Mouse (Mus musculus): ENCODE results near the gene Slc4a10.

Gene Slc4a10

DNA sequence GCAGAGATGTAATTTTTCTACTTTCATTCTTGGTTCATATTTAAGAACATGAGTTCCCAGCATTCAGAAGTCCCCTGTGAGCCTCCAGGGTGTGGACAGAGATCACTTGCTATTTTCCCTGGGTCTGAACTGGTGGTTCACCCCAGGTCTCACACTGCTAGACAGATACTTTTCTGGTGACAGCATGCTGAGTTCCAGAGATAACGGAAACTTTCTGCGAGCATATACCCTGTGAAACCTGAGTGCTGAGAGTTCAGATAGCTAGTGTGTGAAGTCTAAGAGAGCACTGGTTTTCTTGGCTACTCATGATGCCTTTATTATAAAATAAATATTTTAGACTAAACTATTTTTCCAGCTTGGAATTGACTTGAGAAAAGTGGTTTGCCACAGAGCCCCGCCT is 232.5 kb downstream of the Slc4a10 start:
- CTCF ChIA-PET: no interaction called here

DNA sequence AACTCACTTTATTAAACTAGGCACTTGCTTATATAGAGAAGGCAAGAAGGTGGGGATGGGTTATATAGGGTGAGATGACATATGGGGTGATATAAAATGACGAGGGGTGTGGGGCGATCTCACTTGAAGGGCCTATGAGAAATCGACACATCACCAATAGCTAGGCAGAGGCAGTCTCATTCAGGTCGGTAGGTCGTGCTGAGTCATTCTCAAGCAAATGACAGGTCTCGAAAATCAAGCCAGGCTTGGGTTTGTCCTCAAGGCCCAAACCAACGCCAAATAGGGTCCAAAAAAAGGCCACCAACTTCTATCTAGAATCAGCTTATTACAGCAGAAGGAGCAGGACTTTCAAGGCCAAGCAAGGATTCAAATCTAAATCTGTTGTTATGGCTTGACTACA is 233.5 kb downstream of the Slc4a10 start:
- CTCF ChIA-PET: interaction anchor here (0.5 kb wide), 1 partner anchor 279 kb away, joined by 3 read pairs; no protein-coding TSS in a partner anchor

DNA sequence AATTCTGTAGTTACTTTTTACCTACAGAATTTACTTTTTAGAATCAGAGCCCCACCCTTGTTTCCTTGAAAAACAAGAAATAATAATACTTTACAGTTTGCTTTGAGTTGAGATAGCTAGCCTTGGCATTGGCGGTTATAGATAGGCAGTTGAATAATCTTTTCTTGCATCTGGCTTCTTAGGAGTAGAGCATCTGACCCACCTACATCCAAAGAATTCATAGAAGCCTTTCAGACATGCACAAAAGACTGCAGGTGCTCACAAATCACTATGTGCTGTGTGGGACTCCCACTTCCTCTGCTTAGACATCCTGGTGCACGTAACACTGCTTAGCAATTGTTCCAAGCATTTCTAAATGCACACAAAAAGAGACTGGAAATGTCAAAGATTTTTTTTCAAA is 238.8 kb downstream of the Slc4a10 start:
- CTCF ChIA-PET: interaction anchor here (0.7 kb wide), 1 partner anchor 614 kb away, joined by 4 read pairs; no protein-coding TSS in a partner anchor

DNA sequence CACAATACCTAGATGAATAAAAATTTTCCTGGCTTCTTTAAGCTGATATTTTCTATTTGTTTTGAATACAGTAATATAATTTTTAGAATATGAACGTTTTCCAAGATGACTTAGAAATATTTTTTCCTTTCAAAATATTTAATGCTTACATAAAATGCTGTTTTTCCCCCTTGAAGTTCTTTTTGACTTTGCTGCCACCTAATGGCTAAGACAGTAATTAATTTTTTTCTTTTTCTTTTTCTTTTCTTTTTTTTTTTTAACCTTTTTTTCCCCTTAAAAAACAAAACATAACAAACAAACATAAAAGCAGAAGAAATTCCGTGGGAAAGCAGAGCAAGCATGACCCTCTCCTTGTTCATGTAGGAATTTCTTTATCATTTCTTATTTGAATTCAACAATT is 239.6 kb downstream of the Slc4a10 start:
- CTCF ChIA-PET: no interaction called here

DNA sequence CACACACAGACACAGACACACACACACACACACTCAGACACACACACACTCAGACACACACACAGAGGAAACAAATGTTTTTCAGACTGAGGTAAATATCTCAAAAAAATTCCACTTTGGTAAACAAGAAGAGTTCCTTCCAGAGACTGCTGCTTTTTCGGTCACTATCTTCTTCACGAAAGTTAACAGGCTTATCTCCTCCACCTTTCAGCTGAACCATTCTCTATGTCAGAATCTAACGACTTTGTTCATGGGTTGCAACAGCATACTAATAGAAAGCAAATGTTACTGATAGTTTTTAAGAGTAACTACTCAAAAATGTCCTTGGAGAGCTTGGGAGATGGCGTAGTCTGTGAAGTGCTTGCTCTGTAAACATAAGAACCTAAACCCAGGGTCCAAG is 241.3 kb downstream of the Slc4a10 start:
- CTCF ChIA-PET: interaction anchor here (0.7 kb wide), 2 partner anchors 360 to 732 kb away, joined by 3 read pairs; no protein-coding TSS in a partner anchor

DNA sequence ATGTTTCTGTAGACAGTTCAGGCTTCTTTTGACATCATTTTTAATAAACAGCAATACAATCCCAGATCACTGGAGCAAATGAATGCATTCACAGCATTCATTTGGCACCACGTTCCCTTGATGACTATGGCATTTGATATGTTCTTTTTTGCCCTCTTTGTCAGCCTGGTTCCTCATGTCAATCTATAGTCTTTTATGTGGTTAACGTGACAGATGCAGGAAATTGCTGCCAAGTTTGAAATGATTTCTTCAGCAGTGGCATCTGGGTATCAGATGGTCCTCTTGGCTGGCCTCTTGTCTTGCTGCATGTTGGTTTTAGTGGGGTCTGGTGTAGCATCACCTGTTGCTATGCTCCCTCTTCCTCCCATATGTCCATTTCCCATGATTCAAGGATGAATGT is 247.6 kb downstream of the Slc4a10 start:
- CTCF ChIA-PET: no interaction called here

DNA sequence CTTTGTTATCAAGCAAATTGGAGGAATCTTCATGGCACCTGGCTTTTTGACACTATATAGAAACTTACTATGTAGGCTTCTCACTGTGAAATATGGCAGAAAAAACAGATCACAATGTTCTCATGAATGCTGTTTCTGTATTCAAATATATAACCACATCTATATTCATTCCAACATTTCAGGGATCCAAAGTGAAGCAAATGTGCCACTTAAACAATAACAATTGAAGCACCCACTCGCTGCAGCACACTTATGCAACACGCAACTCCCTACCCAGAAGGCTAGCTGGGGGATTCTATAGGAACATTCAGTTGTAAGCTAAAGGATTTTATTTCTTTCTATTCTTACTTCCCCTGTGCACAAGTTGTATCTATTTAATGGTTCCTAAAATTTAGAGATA is 255.5 kb downstream of the Slc4a10 start:
- CTCF ChIA-PET: interaction anchor here (0.7 kb wide), 1 partner anchor 285 kb away, joined by 7 read pairs; no protein-coding TSS in a partner anchor

DNA sequence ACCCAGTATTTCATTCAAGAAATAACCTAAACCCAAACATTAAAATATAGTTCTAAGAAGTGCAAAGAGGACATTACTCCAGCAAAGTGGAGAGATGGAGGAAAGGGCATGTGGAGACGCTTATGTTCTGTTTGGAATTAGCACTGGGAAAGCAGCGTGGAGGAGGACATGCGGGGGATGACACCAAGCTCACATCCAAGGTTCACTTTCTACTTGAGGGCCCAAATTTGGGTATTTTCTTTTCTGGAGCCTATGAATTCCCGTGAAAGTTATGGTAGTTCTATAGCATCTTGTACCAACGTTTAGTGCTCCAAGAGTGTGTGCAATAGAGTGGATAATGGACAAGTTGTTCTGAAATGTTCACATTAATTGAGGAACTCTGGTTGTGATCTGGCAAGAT is 260.7 kb downstream of the Slc4a10 start:
- CTCF ChIA-PET: no interaction called here

DNA sequence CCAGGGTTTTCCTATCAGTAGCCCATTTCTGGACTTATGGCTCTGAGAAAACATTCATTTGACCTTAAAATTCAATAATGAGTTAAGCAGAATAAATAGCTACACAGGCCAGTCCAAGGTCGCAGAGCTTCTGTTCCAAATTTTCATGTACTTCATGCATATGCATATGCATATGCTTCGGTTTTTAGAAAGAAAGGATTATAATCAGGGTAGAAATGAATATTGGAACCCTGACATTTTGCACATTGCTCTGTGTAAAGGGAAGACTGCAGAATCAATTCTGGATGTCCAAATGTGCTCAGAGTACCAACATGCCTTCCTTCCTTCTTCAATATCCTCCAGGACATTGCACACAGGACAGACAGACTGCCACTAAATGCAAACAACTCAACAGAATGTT is 261.2 kb downstream of the Slc4a10 start:
- CTCF ChIA-PET: no interaction called here

DNA sequence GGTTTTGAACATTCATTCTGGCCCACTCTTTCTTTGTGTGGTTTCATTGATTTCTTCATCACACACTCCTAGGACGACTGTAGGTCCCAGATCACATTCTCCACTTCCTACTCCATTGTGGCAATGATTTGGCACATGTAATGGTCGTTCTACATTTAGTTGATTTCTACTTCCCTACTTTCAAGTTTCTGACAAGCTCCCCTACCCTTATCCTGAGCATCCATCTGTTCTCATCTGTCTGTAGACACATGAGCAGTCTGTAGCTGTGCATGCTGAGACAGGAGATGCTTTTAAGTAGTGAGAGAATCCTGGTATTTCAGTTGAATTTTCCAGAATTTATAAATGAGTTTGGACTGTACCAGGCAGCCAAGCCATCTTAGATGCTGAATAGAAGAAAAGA is 270.7 kb downstream of the Slc4a10 start:
- CTCF ChIA-PET: no interaction called here

DNA sequence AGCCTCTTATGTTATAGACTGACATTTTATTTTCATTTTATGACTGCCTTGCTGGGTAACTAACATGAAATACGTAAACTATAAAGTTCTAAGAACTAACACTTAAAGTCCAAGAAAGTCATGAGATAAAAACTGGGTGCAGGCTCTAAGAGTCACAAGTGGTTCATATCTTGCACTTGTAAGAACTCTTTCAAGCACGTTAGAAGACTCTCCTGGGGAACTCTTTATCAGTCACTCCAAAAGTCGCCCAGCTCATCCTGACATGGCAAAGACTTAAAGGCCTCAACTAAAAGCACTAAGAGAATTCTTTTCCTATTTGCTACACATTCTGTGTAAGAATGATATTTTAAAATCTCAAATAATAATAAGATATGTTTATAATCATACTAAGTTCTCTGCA is 273.2 kb downstream of the Slc4a10 start:
- CTCF ChIA-PET: no interaction called here

DNA sequence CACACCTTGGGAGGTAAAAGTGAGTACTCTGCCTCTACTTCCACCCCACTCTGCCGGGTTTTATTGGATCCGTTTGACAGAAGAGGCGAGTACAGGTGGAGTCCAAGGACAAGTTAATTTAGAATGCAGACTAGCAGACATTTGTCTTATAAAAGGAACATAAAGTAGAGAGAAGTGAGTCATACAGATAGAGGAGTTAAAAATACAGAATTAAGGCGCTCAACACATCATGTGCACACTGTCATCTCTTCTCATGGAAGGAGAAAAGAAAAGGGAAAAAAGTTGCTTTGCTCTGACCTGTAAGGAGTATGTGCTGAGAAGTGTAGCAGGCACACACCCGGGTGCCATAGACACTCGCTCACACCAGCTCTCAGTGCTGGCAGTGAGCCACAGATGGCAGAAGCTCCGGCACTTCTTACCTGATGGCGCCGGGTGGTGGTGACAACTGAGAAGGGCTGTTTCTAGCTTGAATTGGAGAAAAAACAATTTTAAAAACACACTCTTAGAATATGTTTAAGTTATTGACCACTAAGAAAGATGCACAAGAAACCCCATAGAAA is 276.9 kb downstream of the Slc4a10 start:
- CTCF ChIA-PET: no interaction called here

DNA sequence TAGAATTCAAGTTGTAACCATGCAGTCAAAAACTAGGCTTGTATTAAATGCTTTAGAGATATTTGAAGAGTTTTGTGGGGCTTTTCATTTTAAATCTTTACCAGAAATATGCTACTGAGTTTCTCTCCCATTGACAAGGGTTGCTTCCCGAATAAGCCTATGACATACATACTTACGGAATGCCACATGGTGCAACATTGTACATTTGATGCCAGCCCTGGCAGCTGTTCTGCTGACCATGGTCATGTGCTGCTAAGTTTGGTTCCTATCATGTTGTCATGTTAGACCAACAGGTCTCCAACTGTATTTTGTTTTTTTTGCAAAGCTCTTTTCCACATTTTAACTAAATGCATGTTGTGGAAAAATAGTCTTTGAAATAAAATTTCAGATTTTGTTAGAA is 279.1 kb downstream of the Slc4a10 start:
- CTCF ChIA-PET: no interaction called here

DNA sequence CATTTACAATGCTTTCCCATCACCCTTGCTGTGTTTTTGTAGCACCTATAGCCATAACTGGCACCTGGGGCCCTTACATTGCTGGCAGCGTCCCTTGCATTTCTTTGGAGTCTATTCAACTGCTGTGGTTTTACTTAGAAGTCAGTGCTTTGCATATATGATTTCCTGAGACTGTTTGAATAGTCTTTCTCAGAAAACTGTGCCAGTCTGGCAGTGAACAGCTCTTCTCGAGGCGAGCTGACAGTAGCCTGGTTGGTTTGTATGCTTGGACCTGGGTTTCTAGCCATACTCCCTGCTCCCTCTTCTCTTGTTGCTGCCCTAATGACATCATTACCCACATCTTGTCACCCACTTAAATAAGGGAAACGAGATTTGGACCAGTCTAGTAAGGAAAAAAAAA is 285.7 kb downstream of the Slc4a10 start:
- CTCF ChIA-PET: no interaction called here

DNA sequence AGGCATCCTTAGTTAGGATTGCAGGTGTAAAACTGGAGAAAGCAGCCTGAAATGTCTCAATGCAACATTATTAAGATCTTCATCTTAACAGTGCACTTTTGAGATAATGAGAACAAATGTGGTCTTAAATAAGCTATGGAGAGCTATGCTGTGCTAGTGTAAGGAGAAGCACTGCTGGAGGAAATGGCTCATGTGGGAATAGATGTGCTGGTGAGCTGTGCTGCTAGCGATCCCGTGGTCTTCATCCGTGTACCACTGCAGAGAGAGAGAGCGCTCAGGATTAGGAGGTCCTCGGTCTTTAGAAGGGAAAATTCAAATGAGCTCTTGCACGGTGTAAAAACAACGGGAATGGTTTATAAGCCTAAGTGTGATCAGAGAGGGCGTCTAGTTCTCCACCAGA is 286.2 kb downstream of the Slc4a10 start:
- CTCF ChIA-PET: no interaction called here

DNA sequence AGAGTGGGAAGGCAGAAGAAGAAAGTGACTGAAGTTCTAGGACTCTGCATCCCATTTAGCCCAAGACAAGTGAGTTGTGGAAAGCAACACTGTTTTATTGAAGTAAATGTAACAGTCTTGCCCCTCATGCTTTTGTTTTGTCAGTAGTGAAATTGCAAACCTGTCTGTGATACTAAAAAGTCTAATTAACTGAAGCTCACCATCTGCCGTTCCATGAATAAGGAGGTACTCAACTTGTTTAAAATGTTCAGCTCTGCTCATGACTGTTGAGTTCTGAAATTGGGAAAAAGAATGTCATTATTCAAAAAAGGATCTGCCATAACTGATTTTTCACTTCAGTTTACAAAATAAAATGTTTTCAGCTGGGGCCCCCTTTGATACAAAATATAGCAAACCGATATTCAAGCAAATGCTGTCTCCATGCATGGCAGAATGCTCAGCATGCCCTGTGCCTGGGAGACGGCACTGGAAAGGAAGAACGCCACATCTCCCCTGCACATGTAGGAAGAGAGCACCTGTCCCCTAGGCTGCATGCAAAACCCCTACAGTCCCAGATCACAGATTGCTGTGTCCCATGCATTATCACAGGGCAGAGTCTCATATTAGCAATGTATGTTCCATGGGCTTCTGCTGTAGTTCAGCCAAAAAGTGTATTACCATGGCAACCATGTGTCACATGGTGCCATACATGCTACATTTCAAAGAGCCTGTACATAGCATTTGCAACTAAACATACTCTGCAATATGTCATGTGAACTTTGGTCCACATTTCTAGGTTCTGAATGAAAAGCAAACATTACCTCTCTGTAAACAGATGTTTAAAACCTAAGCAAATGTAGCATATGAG is 288.4 kb downstream of the Slc4a10 start:
- CTCF ChIA-PET: no interaction called here

DNA sequence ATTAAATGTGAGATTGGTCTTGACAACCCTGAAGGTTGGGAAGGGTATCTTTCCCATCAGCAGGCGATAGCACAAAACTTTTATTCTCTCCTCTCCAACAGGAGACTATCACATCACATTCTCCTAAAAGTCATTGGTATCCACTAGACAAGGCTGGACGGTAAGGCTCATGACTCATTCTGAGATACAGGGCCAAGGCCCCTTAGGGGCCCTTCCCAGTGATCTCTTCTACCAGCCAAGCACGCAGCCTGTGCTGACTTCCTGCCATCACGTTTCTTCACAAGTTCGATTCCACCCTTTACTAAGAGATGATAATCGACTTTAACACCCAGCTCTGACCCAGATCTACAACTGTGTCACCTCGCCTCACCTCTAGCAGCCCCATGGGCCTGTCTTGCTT is 290.8 kb downstream of the Slc4a10 start:
- CTCF ChIA-PET: no interaction called here

DNA sequence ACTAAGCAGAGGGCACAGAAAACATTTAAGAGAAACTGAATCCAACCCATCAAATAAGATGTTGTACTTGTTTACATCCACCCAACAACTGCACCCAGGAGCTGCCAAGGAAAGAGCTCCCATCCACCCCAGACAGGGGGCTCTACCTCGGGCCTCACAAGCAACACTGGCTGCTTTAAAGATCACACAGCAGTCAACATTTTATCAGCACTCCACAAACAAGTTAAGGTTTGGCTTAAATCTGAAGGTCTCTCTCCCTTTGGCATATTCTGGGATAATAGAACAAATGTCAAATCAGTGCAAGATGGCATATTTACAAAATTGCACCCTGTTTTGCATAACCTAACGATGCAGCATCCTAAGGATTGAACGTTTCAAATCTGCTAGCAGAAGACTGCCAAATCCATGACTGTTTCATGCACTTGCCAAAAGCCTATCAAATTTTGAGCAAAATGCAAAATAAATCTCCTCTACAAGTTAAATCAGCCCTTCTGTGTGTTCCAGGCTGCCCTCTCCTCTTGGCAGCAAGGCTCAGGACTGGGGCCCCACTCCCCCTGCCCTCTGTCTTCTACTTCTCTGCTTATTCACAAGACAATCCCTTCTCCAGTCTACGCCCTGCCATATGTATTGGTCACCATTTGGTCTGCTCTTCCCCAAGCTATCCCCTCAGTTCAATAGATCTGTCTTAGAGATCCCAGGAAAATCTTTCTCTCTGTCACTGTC is 293.1 kb downstream of the Slc4a10 start:
- CTCF ChIA-PET: no interaction called here

DNA sequence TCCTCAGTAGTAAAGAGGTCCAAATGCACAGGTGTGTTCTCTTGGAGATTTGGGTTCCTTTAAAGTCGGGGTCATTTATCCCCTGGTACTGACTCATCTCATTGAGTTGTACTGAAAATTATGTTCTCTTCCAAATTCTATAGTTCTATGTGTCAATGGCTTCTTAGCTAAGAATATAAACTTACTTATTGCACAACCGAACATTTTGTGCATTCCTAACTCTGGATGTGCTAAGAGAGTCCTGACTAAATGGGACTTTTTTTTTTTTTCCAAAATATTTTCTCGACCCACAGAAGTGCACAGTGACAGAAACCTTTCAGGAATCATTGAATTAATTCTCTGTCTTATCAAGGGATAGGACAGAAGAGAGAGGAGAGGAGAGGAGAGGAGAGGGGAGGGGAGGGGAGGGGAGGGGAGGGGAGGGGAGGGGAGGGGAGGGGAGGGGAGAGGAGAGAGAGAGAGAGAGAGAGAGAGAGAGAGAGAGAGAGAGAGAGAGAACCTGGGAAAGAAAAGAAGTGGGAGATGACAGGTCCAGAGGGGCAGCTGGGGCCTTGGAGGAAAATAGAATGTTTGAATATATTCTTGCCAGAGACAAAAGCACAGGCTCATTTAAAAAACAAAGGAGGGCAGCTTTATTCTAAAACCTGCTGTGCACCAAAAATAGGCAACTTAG is 294.9 kb downstream of the Slc4a10 start:
- CTCF ChIA-PET: interaction anchor here (0.6 kb wide), 1 partner anchor 103 kb away, joined by 3 read pairs; no protein-coding TSS in a partner anchor

DNA sequence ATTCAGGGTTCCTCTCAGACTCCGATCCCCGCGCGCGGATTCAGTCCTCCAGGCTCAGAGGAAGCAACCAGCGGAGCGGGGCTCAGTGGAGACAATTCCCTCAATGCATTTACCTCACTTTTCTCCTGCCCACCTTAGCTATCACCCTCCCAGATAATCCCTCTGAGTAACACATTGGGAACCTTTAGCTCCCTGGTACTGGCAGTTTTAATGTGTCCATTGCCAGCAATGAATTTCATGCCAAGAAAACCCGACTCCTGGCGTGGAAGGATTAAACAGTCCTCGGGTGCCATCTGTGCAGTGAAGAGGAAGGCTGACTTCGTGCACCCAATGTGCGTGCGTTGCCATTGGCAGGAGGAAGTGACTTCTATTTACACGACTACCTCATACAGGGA is 295.5 kb downstream of the Slc4a10 start:
- CTCF ChIA-PET: interaction anchor here (0.6 kb wide), 1 partner anchor 103 kb away, joined by 3 read pairs; no protein-coding TSS in a partner anchor

DNA sequence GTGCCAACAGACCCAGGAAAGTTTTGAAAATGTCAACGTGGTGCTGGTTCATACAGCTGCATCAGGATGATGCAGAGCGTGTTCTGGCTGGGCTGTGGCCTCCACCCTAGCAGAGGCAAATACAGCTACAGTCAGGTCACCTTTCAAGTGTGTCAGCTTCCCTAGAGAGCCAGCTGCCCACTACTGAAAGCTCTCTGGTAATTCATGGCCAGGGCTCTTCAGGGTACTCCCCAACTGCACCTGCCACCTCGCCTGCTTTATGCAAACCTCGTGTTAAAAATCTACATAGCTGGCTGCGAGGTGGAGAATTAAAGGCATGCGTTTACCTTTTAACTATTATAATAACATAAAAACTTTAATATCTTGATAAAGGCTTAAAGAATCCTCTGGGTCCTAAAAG is 298.1 kb downstream of the Slc4a10 start:
- CTCF ChIA-PET: no interaction called here

DNA sequence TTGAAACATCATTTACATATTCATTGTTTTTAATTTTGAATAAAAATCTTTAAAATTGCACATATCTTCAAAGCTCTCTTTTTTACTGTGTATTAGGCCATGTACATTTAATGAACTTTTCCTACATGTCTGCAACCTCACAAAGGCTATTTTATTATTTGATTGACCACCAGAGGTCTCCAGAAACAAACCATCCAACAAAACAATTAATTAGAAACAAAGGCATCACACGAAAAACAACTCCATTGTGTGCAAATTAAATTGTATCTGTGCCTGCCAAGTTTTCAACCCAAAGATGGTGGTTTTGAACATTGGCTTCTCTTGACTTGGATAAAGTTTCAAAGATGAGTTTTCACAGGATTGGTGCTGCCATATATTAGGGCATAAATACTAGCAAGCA is 300.5 kb downstream of the Slc4a10 start:
- CTCF ChIA-PET: no interaction called here
